Mouse (Mus musculus): ENCODE measurements around the gene Il10.

Il10 gene

GRCm38 (mm10) chr1:131049361-131049806 is 29.7 kb downstream of the Il10 start:
- no peak for DNase-seq (ENCODE audit: low spot score in 2 of 2)

GRCm38 (mm10) chr1:131050011-131050410 is 30.4 kb downstream of the Il10 start:
- DNase-seq (ENCODE audit: low spot score in 2 of 2), result no peak

- no peak for DNase-seq (ENCODE audit: low spot score in 2 of 2)
Observed at GRCm38 (mm10) chr1:131050617-131051016, 31.0 kb downstream of the Il10 start.

GRCm38 (mm10) chr1:131051073-131051472 is 31.4 kb downstream of the Il10 start:
- DNase-seq (ENCODE audit: low spot score in 2 of 2), result no peak

- DNase-seq (ENCODE audit: low spot score in 2 of 2), result peak; percentile 33 to 51
Observed at GRCm38 (mm10) chr1:131053239-131053638, 33.6 kb downstream of the Il10 start.

DNA sequence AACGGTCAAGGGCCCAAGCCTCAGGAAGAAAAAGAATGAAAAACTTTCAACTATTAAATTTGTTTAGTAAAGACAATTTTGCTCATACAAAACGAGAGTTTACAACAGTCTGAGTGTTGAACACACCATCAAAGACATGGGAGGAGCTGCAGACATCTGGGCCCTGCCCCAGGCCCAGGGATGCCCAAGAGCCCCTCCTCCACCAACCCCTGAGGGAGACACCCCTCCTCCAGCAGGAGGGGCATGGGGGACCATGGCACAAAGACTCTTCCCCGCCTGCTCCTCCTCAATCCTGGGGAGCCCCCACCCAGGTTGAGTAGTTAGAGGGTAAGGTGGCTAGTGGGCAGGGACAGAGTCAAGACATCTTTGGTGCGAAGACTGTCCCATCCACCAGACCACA is 34.0 kb downstream of the Il10 start:
- DNase-seq (ENCODE audit: low spot score in 2 of 2), result no peak

GRCm38 (mm10) chr1:131054251-131054650 is 34.6 kb downstream of the Il10 start:
- no peak for DNase-seq (ENCODE audit: low spot score in 2 of 2)

GRCm38 (mm10) chr1:131058431-131058830 is 38.8 kb downstream of the Il10 start:
- no peak for DNase-seq (ENCODE audit: low spot score in 2 of 2)

- DNase-seq (ENCODE audit: low spot score in 2 of 2), result no peak
Observed at GRCm38 (mm10) chr1:131059411-131059810, 39.8 kb downstream of the Il10 start.

- no peak for DNase-seq (ENCODE audit: low spot score in 2 of 2)
Observed at GRCm38 (mm10) chr1:131059841-131060240, 40.2 kb downstream of the Il10 start.

- no peak for DNase-seq (ENCODE audit: low spot score in 2 of 2)
Observed at GRCm38 (mm10) chr1:131060290-131061253, 40.9 kb downstream of the Il10 start.

DNA sequence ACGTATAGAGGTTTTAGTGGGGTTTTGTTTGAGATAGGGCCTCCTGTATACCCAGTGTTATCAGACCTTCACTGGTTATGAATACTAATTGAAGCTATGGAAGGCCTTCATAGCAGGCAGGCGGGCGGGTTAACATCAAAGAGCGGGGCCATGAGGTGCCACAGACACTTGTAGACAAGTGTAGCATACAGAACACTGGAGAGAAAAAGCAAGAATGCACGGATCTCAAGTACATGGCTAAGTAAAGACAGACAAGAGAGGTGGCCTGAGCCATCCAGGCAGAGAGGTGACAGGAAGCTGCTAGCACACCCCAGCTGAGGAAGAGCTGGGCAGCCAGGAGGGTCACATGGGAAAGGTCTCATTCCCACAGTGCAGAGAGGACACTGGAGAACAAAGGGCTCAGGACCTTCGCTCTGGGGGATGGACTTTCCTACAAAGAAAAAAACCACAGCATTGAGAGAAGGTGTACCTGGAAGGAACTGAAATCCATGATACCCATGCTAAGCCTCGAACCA is 42.2 kb downstream of the Il10 start:
- DNase-seq (ENCODE audit: low spot score in 2 of 2), result no peak

- no peak for DNase-seq (ENCODE audit: low spot score in 2 of 2)
Observed at GRCm38 (mm10) chr1:131062821-131063220, 43.2 kb downstream of the Il10 start.

DNA sequence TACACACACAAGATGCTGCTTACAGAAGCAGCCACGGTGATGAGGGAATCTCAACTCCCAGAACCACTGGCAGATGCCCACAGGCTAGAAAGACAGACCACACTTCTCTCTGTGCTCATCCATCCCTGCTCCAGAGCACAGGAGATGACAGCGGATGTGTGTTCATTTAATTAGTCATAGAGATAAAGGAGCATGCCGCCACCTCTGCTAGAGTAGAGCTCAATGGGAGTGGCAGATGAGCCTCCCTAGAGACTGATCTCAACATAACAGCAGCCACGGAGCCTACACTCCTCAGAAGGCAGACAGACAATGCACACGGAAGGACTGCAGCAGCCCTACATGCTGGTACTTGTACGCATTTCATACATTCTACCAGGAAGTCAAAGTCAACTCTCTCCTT is 44.6 kb downstream of the Il10 start:
- DNase-seq (ENCODE audit: low spot score in 2 of 2), result no peak

GRCm38 (mm10) chr1:131068011-131068727 is 48.5 kb downstream of the Il10 start:
- DNase-seq (ENCODE audit: low spot score in 2 of 2), result no peak

- DNase-seq (ENCODE audit: low spot score in 2 of 2), result no peak
Observed at GRCm38 (mm10) chr1:131069010-131069409, 49.4 kb downstream of the Il10 start.

GRCm38 (mm10) chr1:131072376-131072990 is 52.8 kb downstream of the Il10 start:
- DNase-seq (ENCODE audit: low spot score in 2 of 2), result no peak

GRCm38 (mm10) chr1:131074524-131074938 is 54.9 kb downstream of the Il10 start:
- DNase-seq (ENCODE audit: low spot score in 2 of 2), result no peak

Data from urinary bladder, postnatal 36 days (tissue).